Mouse (Mus musculus): ENCODE measurements around the gene Abi1. TPM values are rescaled to one million over a fixed set of nuclear protein-coding genes. Genes with fewer than 3 reads are reported as not detected.
"Not testable (repeated sequence)": the region's sequence is repeated elsewhere in the genome, so short reads cannot be mapped to it uniquely, and the experiment has no call there.

Gene Abi1
- polyA plus RNA-seq, 1 experiment from 2014 or later = 16.2 TPM

DNA sequence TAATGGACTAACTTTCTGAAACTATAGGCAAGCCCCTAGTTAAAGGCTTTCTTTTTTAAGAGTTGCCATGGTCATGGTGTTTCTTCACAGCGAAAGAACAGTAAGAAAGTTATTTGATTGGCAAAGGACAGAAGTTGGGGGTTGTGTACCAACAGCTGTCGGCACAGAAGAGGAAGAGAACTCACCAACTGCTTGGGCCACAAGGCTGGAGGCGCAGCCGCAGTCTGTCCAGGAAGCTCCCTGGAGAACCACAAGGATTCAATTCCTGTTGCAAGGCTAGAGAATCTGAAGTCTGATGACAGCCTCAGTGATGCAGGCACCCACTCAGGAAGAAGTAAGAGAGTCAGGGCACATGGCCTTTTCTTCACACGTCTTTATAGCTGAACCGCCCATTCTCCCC is 12.5 kb upstream of the Abi1 start:
- no peaks in the 10 kb centered on the region for H3K36me3 ChIP-seq
- no peaks in the 10 kb centered on the region for H3K27me3 ChIP-seq

DNA sequence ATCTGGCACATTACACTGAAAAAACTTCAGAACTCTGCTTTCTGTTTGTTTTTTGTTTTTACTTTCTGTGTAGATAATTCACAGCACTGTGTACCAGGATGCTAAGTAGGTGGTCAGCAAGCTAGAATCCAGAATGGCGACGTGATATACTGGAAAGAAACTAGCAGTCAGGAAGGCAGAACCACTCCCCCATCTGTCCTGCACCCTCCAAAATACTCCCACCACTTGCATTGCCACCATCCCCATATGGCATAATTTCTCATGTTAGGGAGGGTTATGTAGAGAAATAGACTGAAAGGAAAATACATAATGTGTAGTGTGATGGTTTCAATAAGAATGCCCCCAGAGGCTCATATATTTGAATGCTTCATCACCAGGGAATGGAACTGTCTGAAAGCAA is 11.8 kb upstream of the Abi1 start:
- DNase-seq = no peak
- no peaks in the 10 kb centered on the region for H3K9me3 ChIP-seq (replicated peaks)
- H3K9ac ChIP-seq = no peak overlapping the region
- H3K4me1 ChIP-seq (replicated peaks) = no peaks in the 10 kb centered on the region
- H3K4me3 ChIP-seq (replicated peaks) = no peak overlapping the region
- no peaks in the 10 kb centered on the region for H3K36me3 ChIP-seq
- H3K4me2 ChIP-seq = no peak overlapping the region
- WGBS (ENCODE audit: insufficient replicate concordance) = 63% methylated on average over 2 of the region's 2 CpGs
- no peak overlapping the region for H3K27ac ChIP-seq
- no peak for ATAC-seq (ENCODE audit: low read depth)
- no peaks in the 10 kb centered on the region for H3K27me3 ChIP-seq

More for the DNA sequence above, 12.5 kb upstream of the Abi1 start:
- Histone ChIP-seq H3K4me2 (no peak overlapping the region), H3K4me3 (replicated peaks) (no peak overlapping the region), H3K9ac (no peak overlapping the region), H3K27ac (no peak overlapping the region), H3K9me3 (replicated peaks) (no peaks in the 10 kb centered on the region), H3K4me1 (replicated peaks) (no peaks in the 10 kb centered on the region)
- no peak for ATAC-seq (ENCODE audit: low read depth)
- 30% methylated on average over 6 of the region's 6 CpGs for WGBS (ENCODE audit: insufficient replicate concordance)
- no peak for DNase-seq

DNA sequence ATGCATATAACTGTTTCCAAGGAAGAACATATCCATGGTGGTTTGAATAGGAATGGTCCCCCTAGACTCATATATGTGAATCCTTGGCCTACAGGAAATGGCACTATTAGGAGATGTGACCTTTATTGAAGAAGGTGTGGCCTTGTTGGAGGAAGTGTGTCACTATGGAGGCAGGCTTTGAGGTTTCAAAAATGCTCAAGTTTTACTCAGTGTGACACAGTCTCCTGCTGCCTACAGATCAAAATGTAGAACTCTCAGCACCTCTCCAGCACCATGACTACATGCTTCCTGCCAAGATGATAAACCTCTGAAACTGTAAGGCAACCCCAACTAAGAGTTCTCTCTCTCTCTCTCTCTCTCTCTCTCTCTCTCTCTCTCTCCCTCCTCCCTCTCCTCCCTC is 8.0 kb upstream of the Abi1 start:
- H3K27me3 ChIP-seq = no peaks in the 10 kb centered on the region
- no peaks in the 10 kb centered on the region for H3K9me3 ChIP-seq (replicated peaks)
- ATAC-seq (ENCODE audit: low read depth) (no peak), DNase-seq (no peak)
- no peak overlapping the region for H3K9ac ChIP-seq
- no peak overlapping the region for H3K4me3 ChIP-seq (replicated peaks)
- H3K36me3 ChIP-seq = no peaks in the 10 kb centered on the region
- H3K4me2 ChIP-seq = no peak overlapping the region
- no peak overlapping the region for H3K27ac ChIP-seq
- H3K4me1 ChIP-seq (replicated peaks) = no peaks in the 10 kb centered on the region

DNA sequence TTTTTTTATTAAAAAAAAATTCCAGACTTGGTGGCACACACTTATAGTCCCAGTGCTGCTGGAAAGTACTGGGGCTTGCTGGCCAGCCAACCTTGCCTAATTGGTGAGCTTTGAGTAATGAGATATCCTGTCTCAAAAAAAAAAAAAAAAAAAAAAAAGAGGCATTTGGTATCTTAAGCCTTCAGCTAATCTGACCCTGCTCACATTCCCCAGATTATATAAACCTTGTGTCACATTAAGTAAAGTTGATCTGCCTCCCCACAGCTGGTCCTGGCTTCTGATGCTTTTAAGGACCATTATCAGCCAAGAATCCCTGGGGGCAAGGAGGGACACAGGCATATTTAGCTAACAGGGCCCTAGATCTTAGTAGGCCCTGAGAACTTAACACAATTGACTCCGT is 5.7 kb upstream of the Abi1 start:
- DNase-seq = no peak
- no peak for ATAC-seq (ENCODE audit: low read depth)
- no peak overlapping the region for H3K4me2 ChIP-seq
- H3K36me3 ChIP-seq = no peaks in the 10 kb centered on the region
- no peak overlapping the region for H3K27ac ChIP-seq
- no peak overlapping the region for H3K4me3 ChIP-seq (replicated peaks)
- no peaks in the 10 kb centered on the region for H3K9me3 ChIP-seq (replicated peaks)
- no peaks in the 10 kb centered on the region for H3K27me3 ChIP-seq
- H3K9ac ChIP-seq = no peak overlapping the region
- H3K4me1 ChIP-seq (replicated peaks) = no peaks in the 10 kb centered on the region
- 17% methylated on average over 1 of the region's 1 CpGs for WGBS (ENCODE audit: insufficient replicate concordance)

DNA sequence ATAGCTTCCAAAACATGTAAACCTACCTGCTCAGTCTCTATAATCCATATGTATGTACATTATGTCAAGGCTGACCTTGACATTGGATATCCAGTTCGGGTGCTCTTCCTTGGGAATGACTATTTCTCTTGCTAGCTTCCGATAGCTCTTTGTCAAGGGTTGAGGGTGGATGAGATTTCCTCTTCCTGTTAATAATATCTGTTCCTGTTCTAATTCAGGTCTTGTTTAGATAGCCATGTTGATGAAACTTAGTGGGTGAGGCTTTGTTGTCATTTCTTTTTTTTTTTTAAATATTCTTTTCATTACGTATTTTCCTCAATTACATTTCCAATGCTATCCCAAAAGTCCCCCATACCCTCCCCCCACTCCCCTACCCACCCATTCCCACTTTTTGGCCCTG is 2.1 kb upstream of the Abi1 start:
- ATAC-seq (ENCODE audit: low read depth) (no peak), DNase-seq (no peak)
- Histone ChIP-seq H3K36me3 (no peaks in the 10 kb centered on the region), H3K9me3 (replicated peaks) (no peaks in the 10 kb centered on the region), H3K4me1 (replicated peaks) (peaks cover 17% of the 10 kb centered on the region), H3K4me2 (no peak overlapping the region), H3K4me3 (replicated peaks) (no peak overlapping the region), H3K27me3 (no peaks in the 10 kb centered on the region), H3K27ac (no peak overlapping the region), H3K9ac (no peak overlapping the region)
- 72% methylated on average over 3 of the region's 3 CpGs for WGBS (ENCODE audit: insufficient replicate concordance)

DNA sequence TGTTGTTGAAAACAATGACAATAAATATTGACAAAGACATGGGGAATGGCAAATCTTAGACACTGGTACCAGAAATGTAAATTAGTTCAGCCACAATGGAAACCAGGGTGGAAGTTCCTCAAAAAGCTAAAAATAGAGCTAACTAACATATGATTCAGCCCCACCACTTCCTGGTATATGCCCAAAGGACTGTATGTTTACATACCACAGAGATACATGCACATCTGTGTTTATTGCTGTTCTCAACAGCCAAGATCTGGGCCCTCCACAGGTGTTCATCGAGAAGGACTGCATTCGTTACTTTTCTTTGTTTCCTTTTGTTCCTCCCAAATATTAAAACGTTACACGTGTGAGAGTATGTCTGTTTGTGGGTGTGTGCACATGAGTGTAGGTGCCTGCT is 1.4 kb upstream of the Abi1 start:
- Histone ChIP-seq H3K9me3 (replicated peaks) (no peaks in the 10 kb centered on the region), H3K36me3 (no peaks in the 10 kb centered on the region), H3K9ac (no peak overlapping the region), H3K27ac (no peak overlapping the region), H3K4me3 (replicated peaks) (no peak overlapping the region), H3K4me1 (replicated peaks) (peaks cover 24% of the 10 kb centered on the region), H3K27me3 (no peaks in the 10 kb centered on the region), H3K4me2 (no peak overlapping the region)
- DNase-seq (no peak), ATAC-seq (ENCODE audit: low read depth) (no peak)
- WGBS (ENCODE audit: insufficient replicate concordance) = 41% methylated on average over 4 of the region's 4 CpGs

DNA sequence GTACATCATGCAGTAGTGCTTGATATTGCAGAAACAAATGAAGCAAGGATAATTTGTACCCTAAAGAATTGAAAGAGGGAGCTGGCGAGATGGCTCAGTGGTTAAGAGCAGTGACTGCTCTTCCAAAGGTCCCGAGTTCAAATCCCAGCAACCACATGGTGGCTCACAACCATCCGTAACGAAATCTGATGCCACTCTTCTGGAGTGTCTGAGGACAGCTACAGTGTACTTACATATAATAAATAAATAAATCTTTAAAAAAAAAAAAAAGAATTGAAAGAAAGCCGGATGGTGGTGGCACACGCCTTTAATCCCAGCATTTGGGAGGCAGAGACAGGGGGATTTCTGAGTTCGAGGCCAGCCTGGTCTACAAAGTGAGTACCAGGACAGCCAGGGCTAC is 649 bp upstream of the Abi1 start:
- not testable (repeated sequence) for H3K9me3 ChIP-seq (replicated peaks); H3K36me3 ChIP-seq; H3K9ac ChIP-seq; H3K27ac ChIP-seq; DNase-seq; ATAC-seq (ENCODE audit: low read depth); H3K27me3 ChIP-seq
- WGBS (ENCODE audit: insufficient replicate concordance) = 72% methylated on average over 7 of the region's 7 CpGs
- Histone ChIP-seq H3K4me2 (peak overlapping the region; percentile 25), H3K4me1 (replicated peaks) (peaks cover 29% of the 10 kb centered on the region), H3K4me3 (replicated peaks) (peak overlapping the region; percentile 96)

DNA sequence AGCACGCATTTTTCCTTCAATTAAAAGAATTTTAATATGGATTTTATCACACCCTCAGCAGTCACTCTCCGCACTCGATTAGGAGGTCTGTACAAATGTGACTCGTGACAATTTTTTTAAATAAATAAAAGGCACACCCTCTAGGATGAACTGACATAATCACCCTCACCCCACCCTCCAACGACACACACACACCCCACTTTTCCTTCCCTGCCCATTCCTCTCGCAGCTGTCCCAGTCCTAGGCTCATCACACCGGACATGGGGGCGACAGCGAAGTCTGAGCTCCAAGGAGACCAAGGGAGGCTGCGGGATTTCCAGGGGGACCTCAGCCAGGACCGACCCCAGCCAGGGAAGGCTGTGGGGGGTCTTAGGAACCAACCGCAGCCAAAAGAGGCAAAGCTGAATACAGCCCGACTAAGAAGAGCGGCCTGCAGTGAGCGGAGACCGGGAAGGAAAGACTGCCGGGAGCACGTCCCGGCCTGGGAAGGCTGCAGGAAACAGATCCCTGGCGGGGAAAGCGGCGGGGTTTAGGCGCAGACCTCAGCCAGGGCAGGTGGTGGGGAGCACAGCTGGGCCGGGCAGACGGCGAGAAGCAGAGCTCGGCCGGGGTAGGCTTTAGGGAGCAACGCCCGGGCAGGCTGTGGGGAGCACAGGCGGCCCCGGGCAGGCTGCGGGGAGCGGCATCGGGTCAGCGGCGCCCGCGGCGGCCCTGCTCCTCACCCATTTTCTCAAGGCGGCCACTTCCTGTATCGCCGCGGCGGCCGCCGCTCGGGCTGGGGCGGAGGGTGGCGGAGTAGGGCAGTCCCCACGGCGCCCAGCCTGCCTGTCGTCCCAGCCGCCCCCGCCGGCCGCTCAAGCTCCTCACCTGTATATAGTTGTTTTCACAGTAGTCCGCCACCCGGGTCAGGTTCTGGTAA is 700 bp downstream of the Abi1 start:
- ATAC-seq (ENCODE audit: low read depth) (peak; percentile 78), DNase-seq (peak; percentile 58)
- peak overlapping the region; percentile 96 for H3K4me3 ChIP-seq (replicated peaks)
- under 1% methylated on average over 59 of the region's 59 CpGs for WGBS (ENCODE audit: insufficient replicate concordance)
- H3K9me3 ChIP-seq (replicated peaks) = no peaks in the 10 kb centered on the region
- peak overlapping the region; percentile 97 for H3K27ac ChIP-seq
- peak overlapping the region; percentile 70 for H3K4me2 ChIP-seq
- H3K27me3 ChIP-seq = no peaks in the 10 kb centered on the region
- peak overlapping the region; percentile 99 for H3K9ac ChIP-seq
- peaks cover 34% of the 10 kb centered on the region for H3K4me1 ChIP-seq (replicated peaks)
- H3K36me3 ChIP-seq = no peaks in the 10 kb centered on the region

DNA sequence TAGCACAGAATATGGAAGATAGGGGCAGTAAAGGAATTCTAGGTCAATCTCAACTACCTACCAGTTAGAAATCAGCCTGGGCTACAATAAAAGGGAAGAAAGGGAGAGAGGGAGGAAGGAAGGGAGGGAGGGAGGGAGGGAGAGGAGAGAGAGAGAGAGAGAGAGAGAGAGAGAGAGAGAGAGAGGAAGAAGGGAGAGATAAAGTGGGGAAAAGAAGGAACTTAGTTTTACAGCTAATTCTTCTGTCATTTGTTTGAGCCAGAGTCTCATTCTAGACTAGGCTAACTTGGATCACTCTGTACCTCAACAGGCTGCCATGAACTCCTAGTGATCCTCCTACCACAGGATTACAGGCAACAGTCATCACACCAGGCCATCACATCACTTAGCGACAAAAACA is 4.6 kb downstream of the Abi1 start:
- 90% methylated on average over 1 of the region's 1 CpGs for WGBS (ENCODE audit: insufficient replicate concordance)
- no peak for ATAC-seq (ENCODE audit: low read depth)
- Histone ChIP-seq H3K27ac (no peak overlapping the region), H3K4me3 (replicated peaks) (no peak overlapping the region), H3K9me3 (replicated peaks) (no peaks in the 10 kb centered on the region), H3K4me2 (no peak overlapping the region), H3K9ac (no peak overlapping the region), H3K27me3 (no peaks in the 10 kb centered on the region), H3K4me1 (replicated peaks) (peaks cover 52% of the 10 kb centered on the region), H3K36me3 (peaks cover 8% of the 10 kb centered on the region; the same call in 1 of the 2 replicates)
- DNase-seq = no peak

DNA sequence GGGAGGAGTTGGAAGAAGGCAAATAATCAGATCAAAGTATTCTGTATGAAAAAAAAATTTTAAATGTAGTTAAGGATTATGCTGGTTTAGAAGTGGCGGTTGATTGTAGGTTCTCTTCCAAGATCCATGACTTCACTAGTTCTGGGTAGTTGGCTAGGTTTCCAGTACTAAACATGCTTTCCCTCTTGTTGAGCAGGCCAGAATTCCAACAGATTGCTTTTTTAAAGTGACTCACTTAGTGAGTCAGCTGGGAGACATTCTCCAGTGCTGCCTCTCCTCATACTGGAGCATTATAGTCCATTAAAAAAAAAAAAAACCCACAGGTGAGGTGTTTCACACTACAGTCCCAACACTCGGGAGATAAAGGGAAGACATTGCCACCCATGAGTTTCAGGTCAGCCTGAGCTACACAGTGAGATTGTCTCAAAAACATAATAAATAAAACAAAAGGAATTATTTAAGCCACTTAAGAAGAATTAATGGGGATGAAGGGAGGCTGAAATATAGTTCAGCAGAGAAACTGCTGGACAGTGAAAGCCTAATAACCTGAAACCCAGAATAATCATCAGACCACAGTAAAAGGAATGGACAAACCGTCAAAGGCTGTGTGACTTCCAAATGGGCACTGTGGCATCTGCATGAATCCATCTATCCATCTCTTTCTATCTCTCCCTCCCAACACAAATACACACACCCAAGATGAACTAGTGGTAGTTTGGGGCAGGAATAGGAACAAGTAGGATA is 5.2 kb downstream of the Abi1 start:
- 66% methylated on average over 3 of the region's 3 CpGs for WGBS (ENCODE audit: insufficient replicate concordance)
- ATAC-seq (ENCODE audit: low read depth) = no peak
- Histone ChIP-seq H3K4me1 (replicated peaks) (peaks cover 51% of the 10 kb centered on the region), H3K27me3 (no peaks in the 10 kb centered on the region), H3K27ac (no peak overlapping the region), H3K4me2 (no peak overlapping the region), H3K4me3 (replicated peaks) (no peak overlapping the region), H3K9ac (no peak overlapping the region), H3K36me3 (peaks cover 13% of the 10 kb centered on the region), H3K9me3 (replicated peaks) (no peaks in the 10 kb centered on the region)
- no peak for DNase-seq

DNA sequence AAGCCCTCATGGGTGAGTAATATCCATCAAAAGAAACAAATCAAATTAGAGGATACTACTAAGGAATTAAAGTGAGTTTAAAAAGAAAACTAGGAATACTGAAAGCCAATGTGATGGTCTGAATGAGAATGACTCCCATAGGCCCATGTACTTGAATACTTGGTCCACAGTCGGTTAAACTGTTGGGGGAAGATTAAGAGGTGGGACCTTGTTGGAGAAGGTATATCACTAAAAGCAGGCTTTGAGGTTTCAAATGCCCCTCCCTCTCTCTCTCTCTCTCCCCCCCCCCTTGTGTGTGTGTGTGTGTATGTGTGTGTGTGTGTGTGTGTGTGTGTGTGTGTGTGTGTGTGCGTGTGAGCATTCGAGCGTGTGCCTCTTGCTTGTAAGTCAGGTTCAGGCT is 9.4 kb downstream of the Abi1 start:
- ATAC-seq (ENCODE audit: low read depth) = peak; percentile 56
- Histone ChIP-seq H3K36me3 (peaks cover 18% of the 10 kb centered on the region), H3K4me1 (replicated peaks) (peaks cover 40% of the 10 kb centered on the region), H3K9me3 (replicated peaks) (no peaks in the 10 kb centered on the region), H3K27me3 (no peaks in the 10 kb centered on the region), H3K4me2 (no peak overlapping the region), H3K9ac (no peak overlapping the region), H3K4me3 (replicated peaks) (no peak overlapping the region), H3K27ac (no peak overlapping the region)
- WGBS (ENCODE audit: insufficient replicate concordance) = 78% methylated on average over 4 of the region's 4 CpGs
- no peak for DNase-seq

Data from liver, embryonic 13.5 days (tissue).